Mouse (Mus musculus): ENCODE data around the gene Opcml. TPM values are rescaled to one million over a fixed set of nuclear protein-coding genes. Genes with fewer than 3 reads are reported as not detected.

The Opcml gene
- polyA plus RNA-seq (2017; shearing (Covaris generic)) = 0.35 TPM

DNA sequence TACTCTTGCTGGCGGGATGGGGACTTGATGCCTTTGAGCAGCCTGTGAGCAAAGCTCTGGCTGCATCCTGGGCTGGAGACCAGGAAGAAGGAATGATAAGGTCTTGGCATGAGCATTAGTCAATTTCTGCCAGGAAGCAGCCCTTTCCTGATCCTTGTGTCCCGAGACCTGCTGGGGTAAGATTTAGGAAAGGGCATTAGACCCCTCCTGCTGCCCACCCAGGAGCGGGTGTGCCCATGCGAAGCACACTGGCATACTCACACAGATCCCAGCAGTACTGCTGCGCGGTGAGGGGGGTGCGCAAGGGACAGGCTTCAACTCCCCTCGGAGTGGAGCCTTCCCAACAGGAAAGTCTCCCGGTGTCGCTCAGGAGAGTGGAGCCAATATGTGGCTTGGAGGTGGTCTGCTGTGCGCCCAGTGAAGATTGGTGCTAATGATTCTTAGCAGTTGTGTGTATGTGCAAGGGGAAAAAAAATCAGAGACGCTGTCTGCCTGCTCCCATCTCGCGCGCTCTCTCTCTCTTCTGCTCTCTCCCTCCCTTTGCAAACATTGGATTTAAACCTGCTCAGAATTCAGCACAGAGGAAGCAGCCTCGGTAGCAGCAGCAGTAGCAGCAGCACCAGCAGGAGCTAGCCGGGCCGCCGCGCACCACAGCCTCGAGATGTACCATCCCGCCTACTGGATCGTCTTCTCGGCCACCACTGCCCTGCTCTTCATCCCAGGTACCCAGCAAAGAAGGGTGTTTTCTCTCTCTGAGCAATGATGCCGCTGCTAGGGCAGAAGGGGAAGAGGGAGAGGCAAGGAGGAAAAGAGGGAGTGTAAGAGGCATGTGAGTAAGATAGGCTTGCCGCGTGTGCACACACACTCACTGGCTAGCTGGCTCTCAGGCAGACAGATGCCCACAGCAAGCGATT is at the start of gene Opcml:
Opcml (plus strand) TSS at position 51 of the 914 bp plus-strand sequence.

